Mouse (Mus musculus) liver, embryonic 14.5 days (tissue): Measurements from ENCODE around the gene Taok2. TPM values are rescaled to one million over a fixed set of nuclear protein-coding genes. Genes with fewer than 3 reads are reported as not detected.
"Not testable (repeated sequence)": the region's sequence is repeated elsewhere in the genome, so short reads cannot be mapped to it uniquely, and the experiment has no call there.

Experiments
- ATAC-seq: fragments of 200-750 bp; cut with Nextera tagmentation; 2 replicates; pipeline ENCODE4 v1.8.0; 2017; ENCODE audit warnings: moderate number of reproducible peaks, mild to moderate bottlenecking, moderate library complexity; ENCODE audit not compliant: insufficient read depth
- DNase-seq, 3 experiments: peaks; one replicate each; pipeline ENCODE4 v3.0.0-alpha.2; 2012 to 2013; ENCODE audit warnings: low read depth in 3 of 3, low spot score in 3 of 3
- H3K27ac ChIP-seq: fragments of 300-500 bp; sonication (generic); 2 replicates; pipeline ENCODE4 v1.5.1; 2014; ENCODE audit warnings: moderate library complexity, mild to moderate bottlenecking, control low read depth, inconsistent platforms
- H3K27me3 ChIP-seq: fragments of 300-500 bp; sonication (generic); 2 replicates; pipeline ENCODE4 v1.6.1; 2014; ENCODE audit warnings: mild to moderate bottlenecking, low read length, moderate library complexity; ENCODE audit not compliant: control insufficient read depth, insufficient read depth
- H3K36me3 ChIP-seq: fragments of 300-500 bp; sonication (generic); replicated peaks from 2 replicates; pipeline ENCODE4 v1.6.1; 2014; ENCODE audit warnings: low read depth; ENCODE audit not compliant: control insufficient read depth, insufficient read depth
- H3K4me1 ChIP-seq, 2 experiments: fragments of 200-500 bp in 1 of 2; fragments of 300-500 bp in 1 of 2; sonication (generic) in 1 of 2; replicated peaks; 2 replicates each; pipeline ENCODE4 v1.6.1; 2012 to 2014; ENCODE audit warnings: antibody characterized with exemption in 1 of 2, inconsistent platforms in 1 of 2, low read length in 1 of 2; ENCODE audit not compliant: control insufficient read depth in 2 of 2, insufficient read depth in 2 of 2
- H3K4me2 ChIP-seq: fragments of 300-500 bp; sonication (generic); 2 replicates; pipeline ENCODE4 v1.6.1; 2014; ENCODE audit warnings: low read depth, mild to moderate bottlenecking, control low read depth, moderate library complexity
- H3K4me3 ChIP-seq, 2 experiments: fragments of 200-500 bp in 1 of 2; fragments of 300-500 bp in 1 of 2; sonication (generic) in 1 of 2; 2 replicates each; pipeline ENCODE4 v1.5.1; 2012 to 2014; ENCODE audit warnings: low read depth in 2 of 2, low read length in 2 of 2, mild to moderate bottlenecking in 2 of 2, control low read depth in 1 of 2, inconsistent platforms in 1 of 2, moderate library complexity in 1 of 2; ENCODE audit not compliant: insufficient read depth in 1 of 2
- H3K9ac ChIP-seq: fragments of 300-500 bp; sonication (generic); replicated peaks from 2 replicates; pipeline ENCODE4 v1.6.1; 2014; ENCODE audit warnings: mild to moderate bottlenecking, control low read depth, moderate library complexity
- H3K9me3 ChIP-seq: fragments of 300-500 bp; sonication (generic); 2 replicates; pipeline ENCODE4 v1.6.1; 2016; ENCODE audit warnings: low read length, mixed read lengths; ENCODE audit not compliant: control insufficient read depth
- CTCF ChIP-seq: IDR thresholded peaks from 2 replicates; pipeline ENCODE4 v1.5.1; 2016; ENCODE audit warnings: antibody characterized with exemption, low read depth, control low read depth
- EP300 ChIP-seq: IDR thresholded peaks from 2 replicates; pipeline ENCODE4 v1.6.1; 2016; ENCODE audit warnings: antibody characterized with exemption, low read depth
- WGBS: fragments of 180-500 bp; shearing (Covaris S2); extraction: QIAGEN DNeasy Blood & Tissue Kit; methylation state at CpG from one replicate; pipeline ENCODE4 v1.1.7; 2014; ENCODE audit not compliant: insufficient replicate concordance; 5-methylcytosine and 5-hydroxymethylcytosine counted together
- polyA plus RNA-seq, 2 experiments: library from polyadenylated mRNA; depleted of rRNA in 1 of 2; stranded (reverse) in 1 of 2; unstranded in 1 of 2; fragments of >200 nt; fragmentation: Nextera tagmentation in 1 of 2; extraction: Ambion mirVana in 1 of 2; gene quantifications; 2 replicates each; pipeline versions ENCODE4 v1.2.1 to v1.2.3; 2012 to 2014

Gene Taok2
- polyA plus RNA-seq, 2 experiments, result 6.3 to 16.3 TPM

DNA sequence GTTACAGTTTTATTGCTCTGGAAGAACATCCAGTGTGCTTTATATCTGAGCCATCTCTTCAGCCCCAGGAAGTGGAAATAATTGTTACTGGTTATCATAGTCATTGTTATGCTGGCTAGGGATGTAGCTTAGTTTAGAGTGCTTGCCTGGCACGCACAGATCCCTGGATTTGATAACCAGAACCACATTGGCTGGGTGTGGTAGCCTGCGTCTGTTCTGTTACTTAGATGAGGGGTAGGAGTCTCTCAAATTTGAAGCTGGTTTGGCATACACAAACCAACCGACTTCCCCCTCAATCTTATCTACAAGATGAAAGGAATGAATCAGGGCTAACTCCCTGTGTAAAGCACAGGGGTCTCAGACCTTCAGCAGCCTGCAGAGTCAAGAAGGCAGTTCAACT is 41.8 kb upstream of the Taok2 start:
- ATAC-seq, result no peak; the same call in 1 of the 2 replicates
- Histone ChIP-seq H3K4me3 (no peak overlapping the region), H3K36me3 (no peaks in the 10 kb centered on the region), H3K4me2 (no peak overlapping the region), H3K27me3 (no peaks in the 10 kb centered on the region), H3K27ac (no peak overlapping the region), H3K4me1 (peaks cover 21 to 35% of the 10 kb centered on the region in 2 experiments), H3K9ac (no peak overlapping the region), H3K9me3 (no peaks in the 10 kb centered on the region)
- no peak for TF ChIP-seq CTCF
- 0 out of 2 replicates have a peak, but pooled peaks have one; percentile 14 for TF ChIP-seq EP300
- no peak for DNase-seq
- WGBS, result 11% methylated on average over 3 of the region's 3 CpGs

DNA sequence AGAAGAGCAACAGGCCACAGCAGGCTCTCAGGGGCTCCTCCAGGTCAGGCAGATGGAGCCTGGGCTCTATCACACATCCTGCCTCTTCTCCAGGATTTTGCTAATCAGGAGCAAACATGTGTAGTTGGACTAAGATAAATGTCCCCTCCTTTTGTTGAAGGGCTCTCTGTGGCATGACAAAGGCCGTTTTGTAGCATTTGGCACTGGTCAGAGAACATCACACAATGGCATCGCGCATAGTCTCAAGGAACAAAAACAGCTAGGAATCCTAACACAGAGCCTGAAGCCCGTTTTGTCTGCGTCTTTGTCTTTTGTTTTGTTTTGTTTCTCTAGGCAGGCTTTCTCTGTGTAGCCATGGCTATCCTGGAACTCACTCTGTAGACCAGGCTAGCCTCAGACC is 39.5 kb upstream of the Taok2 start:
- DNase-seq, result no peak
- Histone ChIP-seq H3K27me3 (no peaks in the 10 kb centered on the region), H3K4me3 (no peak overlapping the region), H3K36me3 (no peaks in the 10 kb centered on the region), H3K4me2 (no peak overlapping the region), H3K4me1 (peaks cover 16 to 27% of the 10 kb centered on the region in 2 experiments), H3K9me3 (no peaks in the 10 kb centered on the region), H3K9ac (peak overlapping the region; percentile 9), H3K27ac (no peak overlapping the region)
- WGBS, result 43% methylated on average over 5 of the region's 5 CpGs
- no peak for ATAC-seq
- TF ChIP-seq CTCF, result no peak
- 0 out of 2 replicates have a peak, but pooled peaks have one; percentile 24 for TF ChIP-seq EP300

DNA sequence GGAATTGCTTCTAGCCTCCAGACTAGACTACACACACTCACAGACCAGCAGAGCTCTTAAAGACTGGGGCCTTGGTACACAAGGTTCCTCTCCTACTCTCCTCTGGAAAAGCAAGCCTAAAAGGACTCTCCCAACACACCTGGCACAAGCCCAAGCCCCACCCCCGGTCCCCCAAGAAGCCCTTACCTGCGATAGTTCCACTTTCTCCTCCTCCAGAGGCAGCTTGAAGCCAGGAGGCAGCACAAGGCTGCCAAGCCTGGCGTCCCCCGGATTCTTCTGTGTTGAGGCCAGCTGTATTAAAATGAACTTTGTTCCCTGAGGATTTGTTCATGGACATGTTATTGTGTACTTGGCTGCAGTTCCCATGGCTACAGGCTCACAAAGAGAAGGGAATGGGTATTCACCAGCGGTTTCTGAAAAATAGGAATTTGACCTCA is 38.1 kb upstream of the Taok2 start, which contains the start of gene Tmem219:
Gene Tmem219, minus strand, starts transcription at position 294 of the 437 bp plus-strand sequence.
- no peak within 1 kb of the TSS for H3K4me3 ChIP-seq
- DNase-seq (no peak), ATAC-seq (no peak)
- no peak within 1 kb of the TSS for H3K27ac ChIP-seq
- 61% methylated on average over 5 of the region's 5 CpGs for WGBS
- H3K9me3 ChIP-seq, result no peaks in the 10 kb centered on the region
- H3K4me2 ChIP-seq, result 0 out of 2 replicates have a peak within 1 kb of the TSS, but pooled peaks have one; percentile 11
- peaks cover 11 to 22% of the 10 kb centered on the region in 2 experiments for H3K4me1 ChIP-seq
- no peaks in the 10 kb centered on the region for H3K36me3 ChIP-seq
- no peak within 1 kb of the TSS for H3K9ac ChIP-seq
- H3K27me3 ChIP-seq, result no peaks in the 10 kb centered on the region
- no peak for TF ChIP-seq EP300

DNA sequence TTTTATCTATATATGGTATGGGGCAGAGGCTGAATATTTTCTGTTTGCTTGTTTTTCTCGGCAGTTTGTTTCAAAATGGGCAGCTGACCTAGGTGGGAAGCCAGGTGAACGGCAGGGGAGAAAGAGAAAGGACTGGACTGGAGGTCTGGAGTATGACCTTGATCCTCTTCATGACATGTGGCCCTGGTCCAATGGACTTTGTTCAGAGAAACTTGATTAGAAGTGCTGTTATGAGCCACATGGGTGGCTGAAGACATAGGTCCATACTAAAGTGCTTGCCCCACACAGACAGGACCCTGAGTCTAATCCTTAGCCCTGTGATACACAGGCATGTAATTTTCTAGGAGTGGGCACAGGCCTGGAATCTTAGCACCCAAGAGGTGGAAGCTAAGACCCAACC is 37.1 kb upstream of the Taok2 start:
- Histone ChIP-seq H3K4me3 (no peak overlapping the region), H3K9me3 (no peaks in the 10 kb centered on the region), H3K36me3 (no peaks in the 10 kb centered on the region), H3K27me3 (no peaks in the 10 kb centered on the region), H3K4me2 (no peak overlapping the region), H3K9ac (no peak overlapping the region), H3K27ac (no peak overlapping the region), H3K4me1 (peaks cover 7 to 15% of the 10 kb centered on the region in 2 experiments)
- ATAC-seq (no peak), DNase-seq (no peak)
- 54% methylated on average over 2 of the region's 2 CpGs for WGBS
- no peak for TF ChIP-seq EP300
- TF ChIP-seq CTCF, result no peak

DNA sequence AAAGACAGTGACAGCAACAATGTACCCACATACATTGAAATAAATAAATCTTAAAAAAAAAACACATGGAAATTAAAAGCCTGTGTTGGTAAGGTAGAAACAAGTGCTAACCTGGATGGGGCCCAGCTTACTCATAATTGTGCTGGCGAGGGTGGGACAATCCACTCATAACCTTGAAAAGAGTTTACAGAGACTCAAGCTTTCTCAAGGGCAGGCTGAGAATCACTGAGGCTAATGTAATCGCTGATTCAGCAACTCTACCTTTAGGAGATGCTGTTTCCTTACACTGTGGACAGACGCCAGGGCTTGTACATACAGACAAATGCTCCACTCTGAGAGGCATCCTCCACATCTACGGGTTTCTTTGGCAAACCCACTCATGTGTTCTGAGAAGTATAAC is 35.5 kb upstream of the Taok2 start:
- H3K27me3 ChIP-seq, result no peaks in the 10 kb centered on the region
- WGBS, result 67% methylated on average over 4 of the region's 4 CpGs
- no peak overlapping the region for H3K4me2 ChIP-seq
- H3K9ac ChIP-seq, result no peak overlapping the region
- no peak overlapping the region for H3K4me3 ChIP-seq
- peaks cover 4 to 10% of the 10 kb centered on the region in 2 experiments; a peak in 2 of 4 replicates for H3K4me1 ChIP-seq
- no peak overlapping the region for H3K27ac ChIP-seq
- no peak for TF ChIP-seq CTCF
- no peak for TF ChIP-seq EP300
- DNase-seq (no peak), ATAC-seq (no peak)
- H3K9me3 ChIP-seq, result no peaks in the 10 kb centered on the region
- no peaks in the 10 kb centered on the region for H3K36me3 ChIP-seq

DNA sequence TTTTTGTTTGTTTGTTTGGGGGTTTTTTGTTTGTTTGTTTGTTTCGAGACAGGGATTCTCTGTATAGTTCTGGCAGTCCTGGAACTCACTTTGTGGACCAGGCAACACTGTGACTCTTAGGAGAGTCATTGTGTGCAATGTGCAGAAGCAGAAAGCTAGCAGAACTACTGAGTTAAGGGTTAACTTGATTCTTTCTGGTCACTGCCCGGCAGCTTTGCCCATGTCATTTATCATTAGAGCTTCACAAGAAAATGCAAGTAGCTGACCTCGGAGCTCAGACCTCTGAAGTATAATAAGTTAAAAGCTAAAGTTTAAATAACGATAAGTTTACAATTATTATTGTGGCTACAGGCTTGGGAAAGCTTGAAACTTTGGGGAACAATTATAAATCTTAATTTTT is 33.9 kb upstream of the Taok2 start:
- H3K27me3 ChIP-seq, H3K4me3 ChIP-seq, H3K27ac ChIP-seq, H3K4me2 ChIP-seq, DNase-seq, H3K9ac ChIP-seq, H3K9me3 ChIP-seq, ATAC-seq, H3K4me1 ChIP-seq, H3K36me3 ChIP-seq: not testable (repeated sequence)
- WGBS, result 49% methylated on average over 4 of the region's 4 CpGs
